Mouse (Mus musculus) heart, embryonic 14.5 days (tissue): Measurements from ENCODE around the gene Tmem120b. TPM values are rescaled to one million over a fixed set of nuclear protein-coding genes. Genes with fewer than 3 reads are reported as not detected.

ENCODE experiments used
- ATAC-seq: fragments of 200-750 bp; cut with Nextera tagmentation; 2 replicates; pipeline ENCODE4 v1.8.0; 2017; ENCODE audit warnings: low read depth, moderate TSS enrichment; ENCODE audit not compliant: insufficient number of reproducible peaks, insufficient read depth, low FRiP score
- H3K27ac ChIP-seq, 2 experiments: fragments of 200-500 bp in 1 of 2; fragments of 300-500 bp in 1 of 2; sonication (generic) in 1 of 2; replicated peaks in 1 of 2; 2 replicates each; pipeline ENCODE4 v1.5.1; 2012 to 2014; ENCODE audit warnings: low read depth in 2 of 2, low read length in 2 of 2, control low read depth in 1 of 2, mild to moderate bottlenecking in 1 of 2, mixed read lengths in 1 of 2; ENCODE audit not compliant: control insufficient read depth in 1 of 2, insufficient read depth in 1 of 2
- H3K27me3 ChIP-seq: fragments of 300-500 bp; sonication (generic); 2 replicates; pipeline ENCODE4 v1.6.1; 2014; ENCODE audit warnings: mild to moderate bottlenecking, low read length, control low read depth; ENCODE audit not compliant: control insufficient read depth, insufficient read depth
- H3K36me3 ChIP-seq: fragments of 300-500 bp; sonication (generic); 2 replicates; pipeline ENCODE4 v1.6.1; 2014; ENCODE audit warnings: mild to moderate bottlenecking, control low read depth, low read length, mixed read lengths; ENCODE audit not compliant: control insufficient read depth, insufficient read depth
- H3K4me1 ChIP-seq, 2 experiments: fragments of 200-500 bp in 1 of 2; fragments of 300-500 bp in 1 of 2; sonication (generic) in 1 of 2; 2 replicates each; pipeline ENCODE4 v1.6.1; 2012 to 2014; ENCODE audit warnings: low read length in 2 of 2, control low read depth in 1 of 2, mixed read lengths in 1 of 2; ENCODE audit not compliant: control insufficient read depth in 2 of 2, insufficient read depth in 2 of 2
- H3K4me2 ChIP-seq: fragments of 300-500 bp; sonication (generic); 2 replicates; pipeline ENCODE4 v1.6.1; 2014; ENCODE audit warnings: mild to moderate bottlenecking, low read length
- H3K4me3 ChIP-seq, 2 experiments: fragments of 200-500 bp in 1 of 2; fragments of 300-500 bp in 1 of 2; sonication (generic) in 1 of 2; 2 replicates each; pipeline ENCODE4 v1.5.1; 2012 to 2014; ENCODE audit warnings: low read length in 2 of 2, mild to moderate bottlenecking in 2 of 2, control low read depth in 1 of 2, low read depth in 1 of 2, moderate library complexity in 1 of 2; ENCODE audit not compliant: control insufficient read depth in 1 of 2, insufficient read depth in 1 of 2
- H3K9ac ChIP-seq: fragments of 300-500 bp; sonication (generic); 2 replicates; pipeline ENCODE4 v1.6.1; 2014; ENCODE audit warnings: mild to moderate bottlenecking, low read length
- H3K9me3 ChIP-seq: fragments of 300-500 bp; sonication (generic); 2 replicates; pipeline ENCODE4 v1.6.1; 2016; ENCODE audit warnings: low read length, control low read depth; ENCODE audit not compliant: control insufficient read depth
- WGBS: fragments of 180-500 bp; shearing (Covaris S2); extraction: QIAGEN DNeasy Blood & Tissue Kit; methylation state at CpG from one replicate; pipeline ENCODE4 v1.1.7; 2014; 5-methylcytosine and 5-hydroxymethylcytosine counted together
- polyA plus RNA-seq: library from polyadenylated mRNA; unstranded; fragments of >200 nt; fragmentation: Nextera tagmentation; extraction: Ambion mirVana; gene quantifications from 2 replicates; pipeline ENCODE4 v1.2.1, GENCODE M21; 2014

Gene Tmem120b
- polyA plus RNA-seq, 1 experiment from 2014 or later, result 11.3 TPM

GRCm38 (mm10) chr5:123109452-123110203, 41.4 kb downstream of the Tmem120b start:
- Histone ChIP-seq H3K27ac (no peak overlapping the region), H3K4me3 (peak overlapping the region in 1 of 2 experiments; percentile 5; a peak in 1 of 4 replicates), H3K36me3 (no peaks in the 10 kb centered on the region), H3K9me3 (no peaks in the 10 kb centered on the region), H3K4me2 (peak overlapping the region; percentile 48), H3K9ac (peak overlapping the region; percentile 27; the same call in 1 of the 2 replicates), H3K27me3 (no peaks in the 10 kb centered on the region), H3K4me1 (peaks cover 10 to 13% of the 10 kb centered on the region in 2 experiments; a peak in 3 of 4 replicates)
- 30% methylated on average over 13 of the region's 13 CpGs for WGBS
- no peak for ATAC-seq

GRCm38 (mm10) chr5:123110296-123110721, 42.1 kb downstream of the Tmem120b start:
- no peaks in the 10 kb centered on the region for H3K36me3 ChIP-seq
- ATAC-seq, result no peak
- no peaks in the 10 kb centered on the region for H3K9me3 ChIP-seq
- WGBS, result 79% methylated on average over 13 of the region's 13 CpGs
- no peak overlapping the region for H3K4me2 ChIP-seq
- peaks cover 8 to 9% of the 10 kb centered on the region in 2 experiments; a peak in 3 of 4 replicates for H3K4me1 ChIP-seq
- H3K27ac ChIP-seq, result no peak overlapping the region
- H3K4me3 ChIP-seq, result no peak overlapping the region
- H3K27me3 ChIP-seq, result no peaks in the 10 kb centered on the region
- no peak overlapping the region for H3K9ac ChIP-seq

GRCm38 (mm10) chr5:123114109-123114508, 45.9 kb downstream of the Tmem120b start:
- no peak overlapping the region for H3K27ac ChIP-seq
- H3K27me3 ChIP-seq, result no peaks in the 10 kb centered on the region
- H3K4me3 ChIP-seq, result no peak overlapping the region
- H3K4me2 ChIP-seq, result no peak overlapping the region
- peaks cover 8 to 10% of the 10 kb centered on the region in 2 experiments; a peak in 3 of 4 replicates for H3K4me1 ChIP-seq
- no peak overlapping the region for H3K9ac ChIP-seq
- 68% methylated on average over 11 of the region's 11 CpGs for WGBS
- H3K36me3 ChIP-seq, result no peaks in the 10 kb centered on the region
- H3K9me3 ChIP-seq, result no peaks in the 10 kb centered on the region
- ATAC-seq, result no peak

- Histone ChIP-seq H3K27ac (no peak overlapping the region), H3K4me3 (no peak overlapping the region), H3K4me1 (peaks cover 2 to 6% of the 10 kb centered on the region in 2 experiments; a peak in 2 of 4 replicates), H3K27me3 (no peaks in the 10 kb centered on the region), H3K36me3 (no peaks in the 10 kb centered on the region), H3K9ac (no peak overlapping the region), H3K9me3 (no peaks in the 10 kb centered on the region), H3K4me2 (no peak overlapping the region)
- ATAC-seq, result no peak
- WGBS, result 50% methylated on average over 7 of the region's 7 CpGs
Measured at GRCm38 (mm10) chr5:123114924-123115323, 46.7 kb downstream of the Tmem120b start.

- Histone ChIP-seq H3K4me3 (no peak overlapping the region), H3K4me2 (no peak overlapping the region), H3K27ac (no peak overlapping the region), H3K4me1 (peaks cover 0 to 2% of the 10 kb centered on the region in 2 experiments; a peak in 1 of 4 replicates), H3K9ac (no peak overlapping the region), H3K9me3 (no peaks in the 10 kb centered on the region), H3K36me3 (no peaks in the 10 kb centered on the region), H3K27me3 (no peaks in the 10 kb centered on the region)
- 53% methylated on average over 8 of the region's 8 CpGs for WGBS
- no peak for ATAC-seq
Measured at GRCm38 (mm10) chr5:123116080-123116479, 47.9 kb downstream of the Tmem120b start.

GRCm38 (mm10) chr5:123117257-123117656, 49.0 kb downstream of the Tmem120b start:
- 0 out of 2 replicates have a peak, but pooled peaks cover 1% of the 10 kb centered on the region for H3K9me3 ChIP-seq
- 24% methylated on average over 10 of the region's 10 CpGs for WGBS
- H3K4me2 ChIP-seq, result no peak overlapping the region
- H3K27ac ChIP-seq, result no peak overlapping the region
- no peaks in the 10 kb centered on the region for H3K36me3 ChIP-seq
- H3K4me3 ChIP-seq, result no peak overlapping the region
- no peaks in the 10 kb centered on the region for H3K27me3 ChIP-seq
- no peak for ATAC-seq
- no peak overlapping the region for H3K9ac ChIP-seq
- H3K4me1 ChIP-seq, result peaks cover 0 to 2% of the 10 kb centered on the region in 2 experiments; a peak in 1 of 4 replicates

GRCm38 (mm10) chr5:123117773-123118172, 49.6 kb downstream of the Tmem120b start:
- no peak for ATAC-seq
- no peaks in the 10 kb centered on the region for H3K36me3 ChIP-seq
- peaks cover 0 to 2% of the 10 kb centered on the region in 2 experiments; a peak in 1 of 4 replicates for H3K4me1 ChIP-seq
- H3K4me3 ChIP-seq, result no peak overlapping the region
- no peak overlapping the region for H3K4me2 ChIP-seq
- no peak overlapping the region for H3K27ac ChIP-seq
- WGBS, result 77% methylated on average over 8 of the region's 8 CpGs
- H3K9ac ChIP-seq, result no peak overlapping the region
- 0 out of 2 replicates have a peak, but pooled peaks cover 2% of the 10 kb centered on the region for H3K9me3 ChIP-seq
- H3K27me3 ChIP-seq, result no peaks in the 10 kb centered on the region
